Mouse (Mus musculus) lung, postnatal 25 days (tissue): ENCODE results near the gene Naa50.

Source experiments
- DNase-seq: peaks from one replicate; pipeline ENCODE4 v3.0.0; 2022; ENCODE audit warnings: low spot score

The Naa50 gene

GRCm38 (mm10) chr16:44139536-44140185 lies at the start of gene Naa50, which contains the start of gene Atp6v1a:
Naa50 (plus strand) TSS chr16:44139830.
Atp6v1a (minus strand) TSS chr16:44139705.
- DNase-seq, result peak; percentile 89

- no peak for DNase-seq
Observed at GRCm38 (mm10) chr16:44099377-44099776, 40.3 kb upstream of the Naa50 start.

DNA sequence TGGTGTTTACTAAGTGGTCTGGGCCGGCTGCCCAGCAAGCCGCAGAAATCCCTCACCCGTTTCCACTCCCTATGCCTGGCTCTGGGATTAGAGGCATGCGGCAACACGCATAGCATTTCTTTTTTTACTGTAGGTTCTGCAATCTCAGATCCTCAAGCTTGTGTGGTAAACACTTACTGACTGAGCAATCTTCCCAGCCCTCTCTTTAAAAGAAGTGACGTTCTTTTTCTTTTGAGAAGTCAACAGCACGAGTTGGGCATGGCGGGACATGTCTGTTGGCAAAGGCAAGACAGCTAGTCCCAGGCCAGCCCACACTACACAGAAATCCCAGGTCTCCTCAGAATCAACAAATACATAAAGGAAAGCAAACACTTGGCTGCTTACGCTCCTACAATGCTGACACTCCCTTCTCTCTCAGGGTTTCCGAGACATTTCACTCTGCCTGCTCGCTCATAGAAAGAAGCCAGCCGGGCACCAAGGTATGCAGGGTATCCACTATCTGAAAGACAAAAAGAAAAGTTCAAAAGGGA lies 38.4 kb upstream of the Naa50 start:
- DNase-seq, result peak; percentile 14

DNA sequence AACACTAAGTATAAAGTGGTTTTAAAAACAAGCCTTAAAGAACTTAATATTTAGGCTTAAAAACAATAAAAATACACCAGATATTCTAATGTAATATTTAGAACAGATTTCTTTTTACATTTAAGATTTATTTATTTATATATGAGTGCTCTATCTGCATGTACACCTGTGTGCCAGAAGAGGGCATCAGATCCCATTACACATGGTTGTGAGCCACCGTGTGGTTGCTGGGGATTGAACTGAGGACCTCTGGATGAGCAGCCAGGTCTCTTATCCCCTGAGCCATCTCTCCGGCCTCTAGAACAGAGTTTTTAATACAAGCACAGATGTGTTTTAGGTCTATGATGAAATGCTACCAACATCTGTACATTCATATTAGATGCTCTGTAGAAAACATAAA lies 36.7 kb upstream of the Naa50 start:
- no peak for DNase-seq

GRCm38 (mm10) chr16:44103806-44104766 lies 35.5 kb upstream of the Naa50 start:
- no peak for DNase-seq

GRCm38 (mm10) chr16:44105211-44105610 lies 34.4 kb upstream of the Naa50 start:
- no peak for DNase-seq

GRCm38 (mm10) chr16:44109002-44109401 lies 30.6 kb upstream of the Naa50 start:
- DNase-seq, result no peak

GRCm38 (mm10) chr16:44119753-44120501 lies 19.7 kb upstream of the Naa50 start:
- DNase-seq, result no peak

- DNase-seq, result no peak
Observed at GRCm38 (mm10) chr16:44122122-44122521, 17.5 kb upstream of the Naa50 start.

DNA sequence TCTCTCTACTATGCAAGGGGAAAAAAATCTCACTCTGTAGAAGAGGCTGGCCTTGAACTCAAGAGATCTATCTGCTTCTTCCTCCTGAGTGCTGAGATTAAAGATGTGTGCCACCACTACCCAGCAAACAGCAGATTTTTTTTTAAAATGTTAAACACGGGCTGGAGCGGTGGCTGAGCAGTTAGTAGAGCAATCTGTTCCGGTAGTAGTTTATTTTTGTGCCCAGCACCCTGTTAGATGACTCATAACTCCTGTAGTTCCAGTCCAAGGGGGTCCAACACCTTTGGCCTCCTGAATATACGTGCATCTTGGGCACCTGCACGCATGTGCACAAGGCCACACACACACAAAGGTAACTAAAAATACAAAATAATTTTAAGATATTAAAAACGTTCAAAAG lies 17.1 kb upstream of the Naa50 start:
- DNase-seq, result no peak

- DNase-seq, result no peak
Observed at GRCm38 (mm10) chr16:44122982-44123725, 16.5 kb upstream of the Naa50 start.

- DNase-seq, result no peak
Observed at GRCm38 (mm10) chr16:44123786-44124185, 15.8 kb upstream of the Naa50 start.

DNA sequence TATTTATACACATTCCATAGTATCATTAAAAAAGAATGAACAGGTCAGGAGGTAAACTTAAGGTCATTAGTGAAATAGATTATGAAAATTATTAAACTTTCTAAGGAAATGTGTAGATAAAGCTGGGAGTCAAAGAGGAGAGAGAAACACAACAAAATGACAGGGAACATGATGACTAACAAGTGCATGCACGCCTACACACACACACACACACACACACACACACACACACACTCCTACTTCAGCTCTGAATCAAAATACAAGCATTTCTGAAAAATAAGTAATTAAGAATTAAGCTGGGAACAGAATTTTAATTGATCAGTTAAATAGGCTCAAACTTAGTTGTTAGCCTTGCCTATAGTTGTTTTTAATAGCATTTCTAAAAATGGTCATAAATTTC lies 14.9 kb upstream of the Naa50 start:
- no peak for DNase-seq

- no peak for DNase-seq
Observed at GRCm38 (mm10) chr16:44125436-44125835, 14.2 kb upstream of the Naa50 start.

GRCm38 (mm10) chr16:44126437-44126836 lies 13.2 kb upstream of the Naa50 start:
- no peak for DNase-seq

GRCm38 (mm10) chr16:44132300-44132699 lies 7.3 kb upstream of the Naa50 start:
- DNase-seq, result no peak

- DNase-seq, result no peak
Observed at GRCm38 (mm10) chr16:44133187-44133586, 6.4 kb upstream of the Naa50 start.

- peak; percentile 23 for DNase-seq
Observed at GRCm38 (mm10) chr16:44136511-44137021, 3.1 kb upstream of the Naa50 start.

- no peak for DNase-seq
Observed at GRCm38 (mm10) chr16:44138377-44138978, 1.2 kb upstream of the Naa50 start.

- peak; percentile 95 for DNase-seq
Observed at GRCm38 (mm10) chr16:44138979-44139535, 573 bp upstream of the Naa50 start.
